Mouse (Mus musculus) kidney, adult 2 months (tissue): Measurements from ENCODE around the gene Cdca3.
A peak's percentile ranks its signal among the peaks of the same experiment; 100 is the strongest.

Experiments
- CTCF ChIP-seq: fragments of 200-500 bp; conservative IDR thresholded peaks from 2 replicates; pipeline ENCODE4 v1.5.1; 2011; ENCODE audit warnings: low read depth, mild to moderate bottlenecking, control low read depth, low read length, moderate library complexity, mixed read lengths; ENCODE audit not compliant: insufficient read depth, insufficient read length
- POLR2A ChIP-seq: fragments of 200-500 bp; IDR thresholded peaks from one replicate; pipeline ENCODE4 v1.6.1; 2011; ENCODE audit warnings: low read depth, low read length, control low read depth

DNA sequence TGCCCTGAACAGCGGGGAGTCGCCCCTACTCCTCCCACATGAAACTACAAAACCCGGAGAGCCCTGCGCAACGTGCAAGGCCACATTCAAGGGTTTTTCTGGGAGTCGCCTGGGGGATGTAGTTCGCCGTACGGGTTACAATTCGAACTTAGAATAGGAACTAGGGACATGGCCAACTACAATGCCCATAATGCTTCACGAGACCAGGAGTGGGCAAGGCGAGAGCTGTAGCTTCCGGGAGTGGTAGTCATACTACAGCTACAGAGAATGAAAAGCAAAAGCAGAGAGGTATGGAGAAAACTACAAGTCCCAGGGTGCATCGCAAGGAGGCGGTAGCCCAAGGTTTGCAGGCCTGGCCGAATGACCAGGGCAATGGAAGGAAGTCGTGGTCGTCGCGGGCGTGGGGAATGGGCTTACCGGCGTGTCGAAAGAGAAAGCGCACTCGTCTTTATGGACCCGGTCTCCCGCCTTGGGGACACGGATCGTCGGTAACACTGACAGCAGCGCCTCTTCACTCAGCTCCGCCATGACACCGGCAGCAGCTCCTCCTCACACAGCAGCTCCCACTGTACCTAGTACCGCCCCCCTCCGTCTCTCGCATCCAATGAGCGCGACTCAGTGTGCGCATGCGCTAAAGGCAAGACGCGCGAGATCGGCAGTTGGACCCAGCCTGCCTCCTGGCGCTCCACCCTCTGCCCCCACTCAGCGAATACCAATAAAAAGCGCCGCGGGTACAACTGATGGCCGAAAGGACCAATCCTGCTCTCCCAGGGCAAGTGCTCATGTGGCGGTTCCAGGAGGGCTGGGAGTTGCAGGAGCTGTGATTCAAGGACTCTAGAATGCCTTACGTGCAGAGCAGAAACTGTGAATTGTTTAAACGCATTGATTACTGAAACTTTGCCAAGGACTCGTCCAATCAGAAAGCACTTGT lies at the start of gene Cdca3, which contains the start of gene Usp5:
- TF ChIP-seq POLR2A (peak; percentile 45), CTCF (no peak)
